Mouse (Mus musculus) cerebellum, adult 8-10 months (tissue): ENCODE measurements around the gene Chkb.

Experiments
- DNase-seq: peaks from one replicate; pipeline ENCODE4 v3.0.0; 2022

Chkb gene

DNA sequence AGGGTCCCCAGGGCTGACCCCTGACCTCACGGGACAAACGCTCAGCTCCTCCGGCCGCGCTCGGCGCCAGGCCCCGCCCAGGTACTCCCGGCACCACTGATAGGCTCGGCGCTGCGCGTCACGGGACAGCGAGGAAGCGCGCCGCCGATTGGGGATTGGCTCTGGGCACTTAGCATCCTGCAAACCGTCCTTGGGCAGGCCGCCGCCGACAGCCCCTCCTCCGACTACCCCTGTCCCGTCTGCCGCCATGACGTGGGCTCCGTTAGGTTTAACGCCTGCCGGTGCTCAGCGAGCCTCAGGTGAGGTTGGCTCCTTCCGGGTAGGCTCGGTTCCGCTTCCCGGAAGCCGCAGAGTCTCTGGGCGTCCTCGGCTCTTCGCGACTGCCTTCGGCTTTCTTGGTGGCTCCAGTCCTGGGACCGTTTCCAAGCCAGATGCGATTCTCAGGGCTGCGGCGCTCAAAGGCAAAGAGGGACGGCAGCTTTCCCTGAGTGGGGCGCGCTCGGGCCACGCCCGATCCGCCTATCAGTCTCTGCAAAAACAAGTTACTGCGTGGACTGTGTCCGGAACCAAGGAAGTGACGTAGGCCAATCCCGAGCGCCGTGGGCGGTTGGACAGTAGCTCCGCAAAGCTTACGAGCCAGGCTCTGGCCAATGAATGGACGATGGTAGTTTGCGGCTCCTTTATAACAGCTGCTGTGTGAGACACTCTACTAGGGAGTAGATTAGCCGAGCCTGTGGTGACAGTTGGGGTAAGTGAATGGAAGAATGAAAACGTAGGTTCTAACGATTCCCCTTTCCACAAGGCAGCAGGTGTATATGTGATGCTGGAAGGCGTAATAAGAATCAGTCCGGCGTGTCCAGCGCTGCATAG lies at the start of gene Chkb, which contains the start of the genes C730034F03Rik and Gm44502:
Gene Chkb (minus strand): TSS at position 557 of the 870 bp plus-strand sequence.
Gene C730034F03Rik (plus strand): TSS at position 238 of the 870 bp plus-strand sequence.
Gene Gm44502 (minus strand): TSS at position 345 of the 870 bp plus-strand sequence.
- DNase-seq: peak; percentile 90

DNA sequence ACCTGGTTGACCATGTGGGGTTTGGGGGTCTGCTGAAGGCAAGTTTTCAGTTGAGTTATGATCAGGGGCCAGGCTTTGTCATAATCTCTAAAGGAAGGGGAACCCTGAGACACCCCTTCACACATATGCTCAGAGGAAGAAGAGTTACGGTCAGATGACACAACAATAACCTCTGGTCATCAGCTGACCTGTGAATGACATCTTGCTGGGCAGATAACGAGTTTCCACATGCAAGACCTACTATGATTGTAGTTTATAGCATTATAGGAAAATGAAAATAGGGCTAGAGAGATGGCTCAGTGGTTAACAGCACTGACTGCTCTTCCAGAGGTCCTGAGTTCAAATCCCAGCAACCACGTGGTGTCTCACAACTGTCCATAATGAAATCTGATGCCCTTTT lies 48.9 kb upstream of the Chkb start:
- DNase-seq: no peak

DNA sequence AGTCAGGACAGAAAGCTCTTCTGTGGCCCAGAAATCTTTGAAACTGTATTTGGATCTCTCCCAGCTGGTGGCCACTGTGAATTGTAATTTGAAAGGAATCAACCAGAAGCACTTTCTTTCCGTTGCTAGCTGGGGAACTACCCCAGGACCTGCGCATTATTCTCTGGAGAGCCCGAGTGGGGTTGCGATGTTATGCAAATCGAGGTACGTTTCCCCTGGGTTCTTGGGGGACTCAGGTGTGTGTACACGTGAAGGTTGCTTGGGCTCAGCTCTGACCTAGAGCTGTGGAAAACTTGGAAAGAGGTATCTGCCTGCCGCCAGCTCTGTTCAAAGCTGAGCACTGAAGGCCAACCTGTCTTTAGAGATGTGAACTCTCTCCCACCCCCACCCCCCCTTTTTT lies 48.1 kb upstream of the Chkb start:
- DNase-seq: no peak

DNA sequence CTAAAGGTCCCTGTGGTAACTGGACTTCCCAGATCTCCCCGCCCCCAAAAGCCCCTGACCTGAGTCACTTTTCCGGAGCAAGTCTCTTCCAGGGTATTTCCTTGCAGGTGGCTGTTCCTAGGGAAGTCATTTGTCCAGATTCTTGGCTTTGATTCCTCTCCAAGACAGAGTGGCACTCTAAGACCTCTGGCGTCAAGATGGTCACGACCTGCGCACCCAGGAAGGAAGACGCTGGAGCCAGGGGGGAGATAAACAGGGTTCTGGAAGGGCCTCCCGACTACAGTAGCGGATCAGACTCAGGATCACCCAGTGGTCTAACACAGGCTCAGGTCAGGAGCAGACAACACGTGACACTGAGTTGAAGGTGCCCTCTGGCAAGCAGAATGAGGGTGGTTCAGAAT lies 47.4 kb upstream of the Chkb start, which contains the start of gene Arsa:
Gene Arsa (minus strand): TSS at position 335 of the 401 bp plus-strand sequence.
- DNase-seq: no peak

DNA sequence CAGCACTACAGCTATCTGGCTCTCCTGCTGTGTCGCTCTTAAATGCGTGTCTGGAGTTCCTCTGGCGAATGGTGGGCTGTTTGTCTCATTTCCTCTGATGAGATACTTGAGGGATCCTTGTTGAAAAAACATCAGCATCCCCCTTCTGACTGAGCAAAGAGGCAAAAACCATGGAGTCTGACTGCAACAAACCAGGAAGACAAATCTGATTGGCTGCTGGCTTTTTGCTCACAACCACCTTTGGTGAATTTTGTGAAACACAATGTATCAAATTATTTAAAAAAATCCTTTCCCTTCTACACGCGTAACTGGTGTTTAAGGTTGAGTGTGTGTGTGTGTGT lies 46.7 kb upstream of the Chkb start:
- DNase-seq: no peak

DNA sequence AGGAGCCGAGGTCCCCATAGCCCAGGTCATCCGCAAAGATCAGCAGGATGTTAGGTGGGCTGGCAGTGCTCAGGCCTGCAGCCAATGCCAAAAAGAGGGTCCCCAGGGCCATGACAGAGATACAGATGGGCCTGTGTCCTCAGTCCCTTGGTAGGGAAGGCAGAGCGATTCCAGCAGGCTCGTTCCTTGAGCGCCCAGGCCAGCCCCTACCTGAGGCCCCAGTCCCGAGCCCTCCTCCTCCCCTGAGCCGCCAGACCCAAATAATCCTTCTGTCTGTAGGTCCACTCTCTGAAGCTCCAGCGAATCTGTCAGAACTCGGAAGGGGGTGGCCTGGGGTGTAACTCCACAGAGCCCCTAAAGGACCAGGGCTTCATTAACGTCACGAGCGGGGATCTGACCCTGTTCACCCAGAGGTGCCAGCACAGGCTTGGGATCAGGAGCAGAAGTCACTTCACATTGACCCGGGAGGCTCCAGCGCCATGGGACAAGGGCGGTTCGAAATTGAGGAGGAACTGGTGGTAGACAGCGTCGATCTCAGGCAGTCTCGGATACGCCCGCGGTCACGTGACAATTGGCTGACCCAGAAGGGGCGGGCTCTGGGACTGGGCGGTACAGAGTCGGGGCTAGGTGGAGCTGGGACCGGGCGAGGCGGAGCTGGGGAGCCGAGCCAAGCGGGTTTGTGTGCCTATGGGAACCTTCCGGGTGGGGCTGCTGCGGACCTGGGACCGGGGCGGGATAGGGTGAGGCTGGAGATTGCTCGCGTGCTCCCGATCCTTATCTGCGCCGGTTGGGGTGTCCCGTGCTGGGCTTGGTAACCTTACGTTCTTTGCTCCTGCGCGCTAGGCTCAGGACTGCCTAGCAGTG lies 46.1 kb upstream of the Chkb start:
- peak; percentile 94 for DNase-seq

DNA sequence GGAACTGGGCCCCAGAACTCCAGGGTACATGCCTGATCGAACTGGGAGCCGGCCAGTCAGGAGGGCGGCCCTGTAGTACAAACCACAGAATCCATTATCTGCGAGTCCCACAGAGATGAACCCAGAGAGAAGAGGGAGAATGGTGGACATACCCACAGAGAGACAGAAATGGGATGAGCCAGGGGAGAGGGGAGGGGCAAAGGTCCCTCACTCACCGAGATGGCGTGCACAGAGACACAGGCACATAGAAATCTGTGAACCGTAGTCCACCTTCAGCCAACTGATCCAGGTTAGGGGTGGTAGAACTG lies 45.5 kb upstream of the Chkb start:
- no peak for DNase-seq

DNA sequence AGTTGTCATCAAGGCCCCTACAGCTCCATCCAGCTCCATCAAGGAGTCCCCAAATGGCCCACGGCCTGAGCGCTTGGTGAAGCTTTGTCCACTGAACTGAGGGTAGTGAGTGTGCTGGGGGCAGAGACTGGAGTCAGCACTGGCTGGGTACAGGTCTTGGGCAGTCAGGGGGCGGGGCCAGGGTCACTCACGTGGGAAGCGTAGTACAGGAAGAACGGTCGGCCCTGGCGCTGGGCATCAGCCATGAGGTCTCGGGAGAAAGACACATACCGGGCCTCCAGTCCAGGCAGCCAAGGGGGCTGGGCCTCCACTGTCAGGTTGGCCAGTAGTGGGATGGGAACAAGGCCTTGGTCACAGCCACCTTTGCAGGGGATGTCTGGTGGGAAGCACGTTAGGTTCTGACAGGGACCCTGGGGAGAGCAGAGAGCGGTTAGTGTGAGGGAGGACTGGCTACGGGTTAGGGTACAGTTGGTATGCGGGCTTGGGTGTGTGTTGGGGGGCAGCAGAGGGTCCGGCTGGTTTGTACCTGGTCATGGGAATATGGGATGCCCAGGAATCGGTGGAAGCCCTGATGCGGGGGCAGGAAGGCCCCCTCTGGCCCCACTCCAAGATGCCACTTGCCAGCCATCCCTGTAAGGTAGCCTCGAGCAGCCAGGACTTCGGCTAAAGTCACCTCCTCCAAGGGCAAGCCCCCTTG lies 45.0 kb upstream of the Chkb start:
- DNase-seq: no peak

DNA sequence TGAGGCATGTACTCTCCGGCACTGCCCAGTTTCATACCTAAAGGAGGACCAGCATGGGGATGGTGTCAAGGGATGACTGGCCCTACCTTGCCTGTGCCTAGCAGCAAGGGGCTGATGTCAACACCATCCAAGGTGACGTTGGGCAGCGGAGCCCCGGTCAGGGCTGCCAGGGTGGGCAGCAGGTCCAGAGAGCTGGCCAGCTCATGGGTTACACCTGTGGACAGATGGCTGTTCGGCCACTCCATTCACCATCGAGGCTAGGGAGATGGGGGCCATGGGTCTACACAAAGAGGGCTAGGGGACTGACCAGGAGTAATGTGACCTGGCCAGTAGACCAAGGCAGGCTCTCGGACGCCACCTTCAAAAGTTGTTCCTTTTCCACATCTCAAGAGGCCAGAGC lies 44.2 kb upstream of the Chkb start:
- DNase-seq: no peak

DNA sequence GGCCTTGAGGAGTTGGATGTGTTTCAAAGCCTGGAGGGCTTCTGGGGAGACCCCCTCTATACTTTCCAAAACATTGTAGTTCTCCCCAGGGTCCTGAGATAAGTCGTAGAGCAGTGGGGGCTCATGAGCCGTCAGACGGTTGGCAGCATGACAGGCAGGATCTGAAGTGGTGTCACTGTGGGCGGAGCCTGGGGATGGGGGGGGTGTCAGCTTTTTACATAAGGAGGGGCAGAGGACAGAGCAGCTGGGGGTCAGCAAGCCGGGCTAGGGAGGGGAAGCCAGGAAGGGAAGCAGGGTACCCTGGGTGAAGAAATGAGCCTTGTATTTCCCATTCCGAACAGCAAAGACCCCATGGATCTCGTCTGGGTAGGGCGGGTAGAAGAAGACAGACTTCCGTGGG lies 43.7 kb upstream of the Chkb start:
- no peak for DNase-seq

DNA sequence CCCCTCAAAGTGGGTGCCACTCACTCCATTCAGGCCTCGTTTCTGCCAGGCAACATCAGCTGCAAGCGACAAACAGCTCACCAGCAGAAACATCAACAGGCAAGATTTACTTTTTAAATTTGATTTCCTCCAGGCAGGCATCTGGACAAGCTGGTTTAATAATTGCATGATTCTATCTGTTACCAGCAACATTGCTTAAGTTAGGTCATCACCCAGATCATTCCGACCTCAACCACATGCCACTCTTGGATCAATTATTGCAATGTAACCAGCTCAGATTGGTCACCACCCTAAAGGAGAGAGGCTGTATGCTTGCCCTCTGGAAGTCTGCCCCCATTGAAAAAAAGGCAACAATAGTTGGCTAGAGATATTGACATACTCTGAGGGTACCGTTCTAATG lies 41.8 kb upstream of the Chkb start:
- DNase-seq: no peak

DNA sequence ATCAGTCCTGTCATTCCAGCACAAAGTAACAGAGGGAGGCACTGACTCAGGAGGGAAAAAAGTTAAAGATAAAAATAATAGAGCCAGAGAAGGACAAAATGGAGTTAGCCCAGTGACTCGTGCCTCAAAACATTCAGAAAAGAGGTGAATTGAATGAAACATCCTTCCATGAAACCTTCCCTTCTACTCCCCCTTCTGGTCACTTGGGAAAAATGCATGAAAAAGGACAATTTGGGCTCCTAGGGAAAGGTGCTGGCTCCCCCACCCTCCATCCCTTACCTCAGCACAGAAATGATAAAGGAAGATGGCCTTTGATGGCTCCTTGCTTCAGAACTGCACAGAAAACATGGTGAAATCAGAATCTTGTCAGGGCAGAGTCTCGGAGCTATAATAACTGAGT lies 38.9 kb upstream of the Chkb start:
- DNase-seq: no peak

DNA sequence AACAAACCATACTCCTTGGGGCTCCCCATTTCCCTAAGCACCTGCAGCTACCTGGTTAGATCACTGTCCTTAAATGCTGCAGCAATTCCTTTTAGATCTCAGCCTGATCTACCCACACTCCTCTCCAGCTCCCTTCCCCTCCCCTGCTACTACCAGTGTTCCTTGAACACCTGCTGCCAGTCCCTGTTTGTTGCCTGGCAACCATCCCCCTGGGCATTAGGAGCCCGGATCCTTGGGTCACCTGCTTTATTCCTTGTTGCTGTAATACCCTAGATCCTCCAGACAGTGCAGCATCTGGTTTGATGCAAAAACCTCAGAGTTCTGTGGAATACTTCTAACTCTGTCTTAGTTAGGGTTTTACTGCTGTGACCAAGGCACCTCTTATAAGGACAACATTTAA lies 35.3 kb upstream of the Chkb start:
- no peak for DNase-seq

DNA sequence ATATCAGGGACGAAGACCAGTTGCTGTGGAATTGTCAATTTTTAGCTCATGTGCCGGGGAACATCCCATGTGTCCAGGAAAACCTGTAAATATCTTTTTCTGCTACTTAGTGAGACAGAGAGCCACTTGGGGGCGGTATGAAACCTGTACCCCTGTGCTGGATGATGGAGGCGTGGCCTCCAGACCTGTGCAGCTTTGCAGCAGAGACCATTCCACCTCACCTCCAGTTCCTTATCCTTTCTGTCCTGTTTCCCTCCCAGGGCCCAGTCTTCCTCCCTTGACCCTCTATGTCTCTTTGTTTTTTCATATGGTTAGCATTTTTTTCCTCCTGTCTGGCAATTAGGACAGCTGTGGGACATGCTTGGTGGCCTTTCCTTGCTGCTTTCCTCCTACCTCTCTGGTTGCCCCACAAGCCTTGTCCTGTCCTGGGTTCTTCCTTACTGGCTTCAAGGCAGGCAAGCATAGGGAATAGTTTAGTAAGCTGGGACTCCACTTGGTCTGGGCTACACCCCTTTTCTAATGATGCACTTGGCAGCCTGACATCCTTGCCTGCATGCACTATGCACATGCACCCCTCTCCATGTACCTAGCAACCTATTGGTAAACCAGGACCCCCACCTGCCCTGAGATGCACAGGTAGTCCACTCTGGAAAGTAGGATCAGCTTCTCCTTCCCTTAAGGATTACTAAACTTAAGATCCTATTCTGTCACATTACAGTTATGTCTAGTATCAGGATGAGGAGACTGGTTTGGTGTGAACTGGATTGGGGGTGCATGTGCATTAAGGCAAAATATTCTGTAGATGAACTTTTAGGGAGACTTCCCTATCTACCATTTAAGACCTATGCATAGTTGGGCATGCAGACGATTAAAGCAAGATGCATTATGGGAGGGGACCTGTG lies 33.9 kb upstream of the Chkb start:
- no peak for DNase-seq

DNA sequence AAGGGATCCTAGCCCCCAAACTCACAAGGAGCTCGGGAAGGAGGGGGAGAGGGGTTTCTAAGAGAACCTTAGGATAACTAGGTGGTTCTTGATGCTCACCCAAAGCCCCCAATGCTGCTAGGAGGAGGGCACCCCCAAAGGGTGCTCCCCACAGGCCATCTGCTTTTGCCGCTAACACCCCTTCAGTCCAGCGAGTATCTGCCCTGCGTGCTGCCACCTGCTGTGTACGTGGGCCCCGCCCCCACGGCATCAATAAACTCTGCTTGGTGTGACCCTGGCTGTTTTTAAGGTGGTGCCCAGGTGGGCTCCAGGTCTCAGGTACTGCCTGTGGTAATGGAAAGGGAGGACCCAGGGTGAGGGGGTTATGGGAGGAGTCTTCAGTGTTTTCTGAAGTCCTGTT lies 32.5 kb upstream of the Chkb start:
- no peak for DNase-seq

DNA sequence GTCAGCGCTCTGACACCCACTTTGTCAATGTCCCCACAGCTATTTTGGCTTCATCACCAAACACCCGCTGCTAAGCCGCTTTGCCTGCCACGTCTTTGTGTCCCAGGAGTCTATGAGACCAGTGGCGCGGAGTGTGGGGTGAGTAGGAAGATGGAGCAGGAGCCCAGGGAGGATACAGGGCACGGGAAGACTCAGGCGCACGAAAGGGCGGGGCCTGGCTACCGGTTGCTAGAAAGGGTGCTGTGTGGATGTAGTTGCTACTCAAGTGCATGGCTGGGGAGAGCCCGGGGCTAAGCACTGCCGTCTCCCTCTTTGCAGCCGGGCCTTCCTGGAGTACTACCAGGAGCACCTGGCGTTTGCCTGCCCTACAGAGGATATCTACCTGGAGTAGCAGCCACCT lies 31.6 kb upstream of the Chkb start:
- no peak for DNase-seq

DNA sequence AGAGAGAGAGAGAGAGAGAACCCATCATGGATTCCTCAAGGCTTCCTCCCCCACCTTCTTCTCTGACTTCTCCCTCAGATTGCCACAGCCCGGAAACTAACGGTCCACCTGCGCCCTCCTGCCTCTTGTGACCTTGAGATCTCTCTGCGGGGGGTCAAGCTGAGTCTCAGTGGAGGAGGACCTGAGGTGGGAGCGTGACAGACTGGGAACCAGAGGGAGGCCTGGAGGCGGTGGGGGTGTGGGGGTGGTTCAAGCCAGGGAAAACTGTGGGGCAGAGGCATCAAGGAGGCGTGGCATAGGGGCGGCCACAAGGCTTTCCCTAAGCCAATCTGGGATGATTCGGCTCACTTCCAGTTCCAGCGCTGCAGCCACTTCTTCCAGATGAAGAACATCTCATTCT lies 30.6 kb upstream of the Chkb start:
- peak; percentile 58 for DNase-seq

DNA sequence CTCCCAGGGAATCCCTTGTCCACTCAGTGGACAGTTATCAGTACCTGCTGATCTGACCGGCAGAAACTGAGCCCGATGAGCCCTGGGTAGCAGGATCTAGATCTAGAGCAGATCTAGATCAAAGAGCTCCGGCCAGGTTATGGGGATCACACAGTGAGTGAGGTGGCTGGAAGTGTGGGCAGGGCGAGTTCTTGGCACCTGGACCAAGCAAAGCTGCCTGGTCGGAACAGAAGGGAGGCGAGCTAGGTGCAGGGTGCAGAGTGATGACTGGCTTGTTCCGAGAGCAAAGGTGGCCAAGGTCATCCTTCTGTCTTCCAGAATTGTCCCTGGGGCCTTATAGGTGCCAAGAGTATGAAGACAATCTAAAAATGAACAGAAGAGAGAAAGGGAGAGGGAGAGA lies 30.1 kb upstream of the Chkb start:
- DNase-seq: no peak

DNA sequence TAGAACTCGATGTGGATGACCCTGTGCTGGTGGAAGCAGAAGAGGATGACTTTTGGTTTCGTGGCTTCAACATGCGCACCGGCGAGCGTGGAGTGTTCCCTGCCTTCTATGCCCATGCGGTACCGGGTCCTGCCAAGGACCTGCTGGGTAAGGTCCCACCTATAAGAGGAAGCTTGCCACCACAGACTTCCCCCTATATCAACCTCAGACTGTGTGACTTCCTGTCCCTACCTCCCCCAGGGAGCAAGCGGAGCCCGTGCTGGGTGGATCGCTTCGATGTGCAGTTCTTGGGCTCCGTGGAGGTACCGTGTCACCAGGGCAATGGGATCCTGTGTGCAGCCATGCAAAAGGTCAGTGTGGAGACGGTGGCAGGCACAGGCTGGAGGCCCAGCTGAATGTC lies 29.2 kb upstream of the Chkb start:
- no peak for DNase-seq

DNA sequence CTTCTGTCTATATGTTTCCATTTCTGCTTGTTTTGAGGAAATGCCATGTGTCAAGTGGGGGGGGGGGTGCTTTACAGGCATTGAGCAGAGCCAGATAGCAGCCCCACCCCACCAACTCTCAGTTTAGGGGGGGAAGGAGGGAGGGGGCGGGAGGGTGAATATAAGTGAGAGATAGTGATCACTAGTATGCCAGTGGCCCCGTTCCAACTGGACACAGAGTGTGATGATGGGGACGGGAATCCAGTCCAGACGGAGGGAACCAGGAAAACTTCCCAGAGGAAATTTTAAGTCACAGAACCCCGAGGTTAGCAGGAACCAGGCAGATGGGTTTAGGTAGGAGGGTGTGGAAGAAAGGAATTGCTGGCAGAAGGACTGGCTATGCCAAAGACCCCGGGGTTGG lies 25.9 kb upstream of the Chkb start:
- peak; percentile 30 for DNase-seq

DNA sequence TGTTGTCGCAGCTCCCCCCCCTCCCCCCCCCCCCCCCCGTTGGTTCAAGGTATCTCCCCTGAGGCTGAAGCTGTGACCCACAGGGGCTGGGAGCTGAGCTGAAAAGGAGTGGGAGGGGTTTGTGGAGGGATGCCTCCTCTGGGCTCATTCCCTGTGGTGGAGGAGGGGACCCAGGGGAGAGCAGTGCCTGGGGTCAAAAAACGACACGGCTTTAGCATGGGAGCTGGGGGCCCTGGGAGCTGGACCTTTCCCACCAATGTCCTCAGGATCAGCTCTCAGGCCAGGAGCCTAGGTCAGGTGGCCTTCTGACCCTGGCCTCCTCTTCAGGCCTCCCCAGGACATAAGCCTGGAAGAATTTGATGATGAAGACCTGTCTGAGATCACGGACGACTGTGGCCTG lies 25.1 kb upstream of the Chkb start:
- no peak for DNase-seq

DNA sequence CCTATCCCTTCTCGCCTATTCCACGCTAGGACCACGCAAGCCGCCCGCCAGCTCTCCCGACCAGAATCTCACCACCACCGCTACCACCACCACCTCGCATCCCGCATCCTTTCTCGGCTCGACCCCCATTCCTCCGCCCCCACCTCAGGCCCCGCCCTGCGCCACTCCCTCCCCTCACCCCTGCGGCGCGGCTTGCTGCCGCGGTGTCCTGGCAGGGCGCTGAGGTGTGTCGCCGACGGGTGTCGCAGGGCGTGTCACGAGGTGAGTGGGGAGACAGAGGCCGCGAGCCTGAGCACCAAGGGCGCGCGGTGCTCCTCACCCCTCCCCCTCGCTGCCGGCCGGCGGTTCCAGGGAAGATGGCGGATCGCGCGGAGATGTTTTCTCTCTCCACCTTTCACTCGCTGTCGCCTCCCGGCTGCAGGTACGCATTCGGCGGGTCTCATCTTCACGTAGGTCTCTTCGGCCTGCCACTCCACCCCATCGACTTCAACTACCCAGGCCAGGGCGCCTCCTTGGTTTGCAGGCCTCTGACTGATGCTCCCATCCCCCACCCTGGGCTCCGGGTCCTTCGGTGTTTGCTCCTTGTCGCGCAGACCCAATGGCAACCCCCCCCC lies 24.3 kb upstream of the Chkb start, which contains the start of gene Mapk8ip2:
Gene Mapk8ip2 (plus strand): TSS at position 49 of the 614 bp plus-strand sequence.
- peak; percentile 79 for DNase-seq
